Mouse (Mus musculus): ENCODE measurements around the gene Pde11a.

DNA sequence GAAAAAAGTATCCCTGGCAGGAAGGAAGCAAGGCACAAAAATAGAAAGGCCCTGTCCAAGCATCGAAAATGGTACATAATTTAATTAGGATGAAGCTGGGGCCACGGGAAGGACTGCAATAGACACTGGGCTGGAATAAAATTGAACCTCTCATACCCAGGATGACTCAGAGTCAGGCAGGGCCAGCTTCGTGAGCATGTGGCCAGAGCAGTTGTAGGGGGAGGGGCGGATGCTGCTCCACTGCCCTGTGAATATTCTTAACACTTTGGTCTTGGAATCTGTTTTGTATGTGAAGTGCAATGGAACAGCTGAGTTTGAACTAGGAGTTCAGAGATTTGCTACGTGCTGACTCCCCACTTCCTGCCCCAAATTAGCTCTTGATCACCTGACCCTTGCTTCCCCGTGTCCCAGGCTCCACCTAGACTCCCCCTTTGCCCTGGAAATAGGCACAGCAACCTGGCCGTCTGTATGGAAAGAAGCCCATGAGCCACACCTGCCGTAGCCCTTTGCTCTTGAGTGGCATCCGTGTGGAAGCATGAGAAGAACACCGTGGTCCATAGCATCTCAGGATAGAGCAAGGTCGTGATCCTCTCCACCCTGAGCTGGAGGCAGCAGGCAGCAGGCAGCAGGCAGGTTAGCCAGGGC, 6.3 kb downstream of the Pde11a start:
- no peak for TF ChIP-seq USF1 (IDR thresholded peaks at IDR 0.05; ENCODE audit: low read depth)
- no peak for TF ChIP-seq POLR2A (IDR thresholded peaks at IDR 0.05; ENCODE audit: insufficient read length, low read depth)
- no peak for TF ChIP-seq MYOG (IDR thresholded peaks at IDR 0.05; ENCODE audit: control insufficient read depth in 1 of 3, insufficient read depth in 1 of 3, insufficient read length in 2 of 3, low read depth in 2 of 3)
- TF ChIP-seq TCF12 (IDR thresholded peaks at IDR 0.05; ENCODE audit: insufficient read depth, poor library complexity, severe bottlenecking), result no peak
- no peak for TF ChIP-seq REST (IDR thresholded peaks at IDR 0.05; ENCODE audit: insufficient read depth, insufficient read length)
- no peak for TF ChIP-seq MAX (IDR thresholded peaks at IDR 0.05; ENCODE audit: low read depth)
- TF ChIP-seq SRF (IDR thresholded peaks at IDR 0.05; ENCODE audit: control insufficient read depth, insufficient read length, low read depth), result no peak
- TF ChIP-seq POLR2AphosphoS2 (IDR thresholded peaks at IDR 0.05; ENCODE audit: insufficient read length, low read depth), result no peak
- no peak for TF ChIP-seq TCF3 (IDR thresholded peaks at IDR 0.05; ENCODE audit: insufficient read length, low read depth)
- no peak for TF ChIP-seq MYOD1 (IDR thresholded peaks at IDR 0.05; ENCODE audit: control insufficient read depth in 1 of 3, insufficient read length in 2 of 3, low read depth in 2 of 3)
- no peak for TF ChIP-seq E2F4 (IDR thresholded peaks at IDR 0.05; ENCODE audit: insufficient read depth)
- no peak for TF ChIP-seq CEBPB (IDR thresholded peaks at IDR 0.05; ENCODE audit: insufficient read depth, poor library complexity, severe bottlenecking)
